Mouse (Mus musculus) activated CD4-positive, CD25-positive, alpha-beta regulatory T cell, adult 4 months (primary cell): Measurements from ENCODE around the gene Hoxd1. TPM values are rescaled to one million over a fixed set of nuclear protein-coding genes. Genes with fewer than 3 reads are reported as not detected.

Experiments
- ATAC-seq: one replicate; pipeline ENCODE4 v1.8.0; 2017
- polyA plus RNA-seq, 2 experiments: library from polyadenylated mRNA; unstranded; fragments of 100-300 nt; shearing (Covaris generic); gene quantifications; one replicate each; pipeline ENCODE4 v1.2.1; 2017

Hoxd1 gene
- polyA plus RNA-seq, 2 experiments from 2014 or later: not detected

DNA sequence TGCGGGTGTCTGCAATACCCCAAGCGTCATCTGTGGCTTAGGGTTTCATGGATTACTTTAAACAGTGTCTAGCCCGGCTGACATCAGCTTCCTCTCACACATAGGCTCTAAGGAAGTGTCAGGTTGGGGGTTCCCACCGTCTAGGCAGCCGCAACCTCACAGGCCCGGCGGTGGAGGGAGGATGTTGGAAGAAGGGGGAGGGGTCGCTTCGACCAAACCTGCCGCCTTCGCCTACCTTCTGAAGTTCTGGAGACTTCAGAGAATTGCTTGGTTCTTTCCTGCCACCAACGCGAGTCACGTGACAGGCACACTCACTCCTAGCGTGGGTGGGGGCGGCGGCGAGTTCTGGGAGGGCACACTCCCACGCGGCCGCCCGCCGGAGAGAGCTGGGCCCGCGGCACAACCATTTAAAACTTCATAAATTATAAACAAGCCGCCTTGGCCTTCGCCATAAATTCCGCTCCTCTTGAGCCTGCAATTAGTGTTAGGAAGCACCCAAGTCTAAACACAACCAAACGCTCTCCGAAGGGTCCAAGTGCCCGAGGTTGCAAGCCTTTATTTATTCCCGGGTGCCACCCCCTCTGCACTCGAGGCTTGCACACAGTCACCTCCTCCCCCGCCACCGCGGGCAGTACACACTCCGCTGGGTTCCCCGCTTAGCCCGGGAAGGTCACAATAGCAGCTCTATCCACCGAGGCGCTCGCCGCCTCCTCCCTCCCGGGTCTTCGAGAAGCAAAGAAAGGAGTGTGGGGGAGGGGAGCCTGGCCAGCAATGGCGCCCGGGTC, 13.3 kb upstream of the Hoxd1 start:
- ATAC-seq: peak; percentile 68

- ATAC-seq: no peak
Measured at GRCm38 (mm10) chr2:74750731-74751250, 12.0 kb upstream of the Hoxd1 start.

GRCm38 (mm10) chr2:74751861-74752260, 10.9 kb upstream of the Hoxd1 start:
- ATAC-seq: no peak

GRCm38 (mm10) chr2:74752431-74753174, 10.2 kb upstream of the Hoxd1 start:
- no peak for ATAC-seq

GRCm38 (mm10) chr2:74753175-74753523, 9.6 kb upstream of the Hoxd1 start:
- no peak for ATAC-seq

GRCm38 (mm10) chr2:74753711-74754110, 9.1 kb upstream of the Hoxd1 start:
- no peak for ATAC-seq

GRCm38 (mm10) chr2:74760146-74760545, 2.6 kb upstream of the Hoxd1 start:
- ATAC-seq: no peak

DNA sequence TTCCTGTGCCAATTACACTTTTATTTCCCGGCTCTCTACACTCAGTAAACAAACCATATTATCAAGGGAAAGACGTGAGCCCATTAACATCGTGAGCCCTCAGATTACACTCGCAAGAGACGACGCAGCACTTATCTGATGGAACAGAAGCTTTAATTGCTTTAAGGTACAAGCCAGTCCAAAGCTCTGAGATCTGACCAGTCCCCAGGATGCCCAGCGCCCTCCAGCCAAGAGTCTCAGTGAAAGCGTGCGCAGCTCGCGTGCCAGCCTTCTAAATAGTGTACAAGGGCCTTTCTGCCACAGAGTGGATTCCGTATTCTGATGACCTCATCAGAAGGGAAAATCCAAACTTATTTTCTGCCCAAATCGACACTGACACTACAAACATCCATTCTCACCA, 839 bp upstream of the Hoxd1 start:
- no peak for ATAC-seq

GRCm38 (mm10) chr2:74763245-74763735, 510 bp downstream of the Hoxd1 start:
- ATAC-seq: no peak

- no peak for ATAC-seq
Measured at GRCm38 (mm10) chr2:74763976-74764375, 1.2 kb downstream of the Hoxd1 start.

GRCm38 (mm10) chr2:74774359-74774758, 11.6 kb downstream of the Hoxd1 start:
- ATAC-seq: no peak

- ATAC-seq: no peak
Measured at GRCm38 (mm10) chr2:74777536-74778275, 14.9 kb downstream of the Hoxd1 start.

- no peak for ATAC-seq
Measured at GRCm38 (mm10) chr2:74781386-74781785, 18.6 kb downstream of the Hoxd1 start.

DNA sequence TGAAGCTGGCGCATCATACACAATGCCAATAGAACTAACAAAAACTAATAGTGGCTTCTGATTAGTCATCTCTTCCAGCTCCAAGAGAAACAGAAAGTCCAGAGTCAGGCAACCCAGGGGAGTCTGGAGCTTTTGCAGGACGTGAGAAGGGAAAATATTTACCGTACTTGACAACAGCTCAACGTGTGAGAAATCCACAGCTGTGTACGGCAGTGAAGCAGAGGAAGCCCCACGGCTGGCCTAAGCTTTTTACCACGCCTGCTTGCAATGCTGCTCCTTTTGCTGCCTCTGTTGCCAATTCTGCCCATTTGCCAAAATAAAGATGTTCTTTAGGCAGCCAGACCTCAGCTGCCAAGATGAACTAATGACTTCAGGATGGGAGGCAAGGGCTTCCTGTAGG, 32.8 kb downstream of the Hoxd1 start:
- no peak for ATAC-seq

DNA sequence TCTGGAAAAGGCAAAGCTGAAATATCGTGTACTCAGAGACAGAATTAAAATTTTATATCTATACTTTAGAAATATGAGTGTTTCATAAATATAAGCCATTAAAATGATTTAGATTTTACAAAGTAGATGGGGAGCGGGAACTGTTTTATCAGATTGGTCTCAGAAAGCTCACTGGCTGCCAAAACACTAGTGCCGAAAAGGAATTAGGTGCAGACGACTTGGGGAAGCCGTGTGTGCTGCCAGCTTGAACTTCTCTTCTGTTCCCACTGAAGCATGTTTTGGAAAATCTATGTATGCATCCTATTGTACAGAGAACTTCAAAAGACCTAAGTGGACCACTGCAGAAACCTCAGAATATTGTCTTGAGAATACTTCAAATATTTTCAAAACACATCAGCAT, 45.7 kb downstream of the Hoxd1 start:
- ATAC-seq: no peak

Other genes starting within 250 kb of the Hoxd1 start
- gene Lnpk, start 183.5 kb upstream of the Hoxd1 start, polyA plus RNA-seq: 10 to 100 TPM; 29.4 to 32.2 TPM
- gene Evx2, start 103.4 kb upstream of the Hoxd1 start, polyA plus RNA-seq: not detected
- not detected for gene Hoxd13, start 94.7 kb upstream of the Hoxd1 start, polyA plus RNA-seq
- gene Hoxd12, start 88.0 kb upstream of the Hoxd1 start, polyA plus RNA-seq: not detected
- gene Hoxd11, start 83.4 kb upstream of the Hoxd1 start, polyA plus RNA-seq: not detected
- gene Hoxd10, start 71.1 kb upstream of the Hoxd1 start, polyA plus RNA-seq: not detected
- not detected for gene Hoxd9, start 65.3 kb upstream of the Hoxd1 start, polyA plus RNA-seq
- not detected for gene Hoxd8, start 58.4 kb upstream of the Hoxd1 start, polyA plus RNA-seq
- gene Hoxd3, start 51.1 kb upstream of the Hoxd1 start, polyA plus RNA-seq: not detected
- not detected for gene Hoxd4, start 51.1 kb upstream of the Hoxd1 start, polyA plus RNA-seq
- gene Gm28230, start 36.3 kb upstream of the Hoxd1 start, polyA plus RNA-seq: not detected
- 10 to 100 TPM; 18.8 to 25.3 TPM for gene Mtx2, start 62.8 kb downstream of the Hoxd1 start, polyA plus RNA-seq